Mouse (Mus musculus) urinary bladder, postnatal 4 days (tissue): ENCODE results near the gene Cd83.

Experiments
- DNase-seq, 2 experiments: peaks; one replicate each; pipeline ENCODE4 v3.0.0; 2021 to 2022; ENCODE audit warnings: low spot score in 2 of 2

Gene Cd83

DNA sequence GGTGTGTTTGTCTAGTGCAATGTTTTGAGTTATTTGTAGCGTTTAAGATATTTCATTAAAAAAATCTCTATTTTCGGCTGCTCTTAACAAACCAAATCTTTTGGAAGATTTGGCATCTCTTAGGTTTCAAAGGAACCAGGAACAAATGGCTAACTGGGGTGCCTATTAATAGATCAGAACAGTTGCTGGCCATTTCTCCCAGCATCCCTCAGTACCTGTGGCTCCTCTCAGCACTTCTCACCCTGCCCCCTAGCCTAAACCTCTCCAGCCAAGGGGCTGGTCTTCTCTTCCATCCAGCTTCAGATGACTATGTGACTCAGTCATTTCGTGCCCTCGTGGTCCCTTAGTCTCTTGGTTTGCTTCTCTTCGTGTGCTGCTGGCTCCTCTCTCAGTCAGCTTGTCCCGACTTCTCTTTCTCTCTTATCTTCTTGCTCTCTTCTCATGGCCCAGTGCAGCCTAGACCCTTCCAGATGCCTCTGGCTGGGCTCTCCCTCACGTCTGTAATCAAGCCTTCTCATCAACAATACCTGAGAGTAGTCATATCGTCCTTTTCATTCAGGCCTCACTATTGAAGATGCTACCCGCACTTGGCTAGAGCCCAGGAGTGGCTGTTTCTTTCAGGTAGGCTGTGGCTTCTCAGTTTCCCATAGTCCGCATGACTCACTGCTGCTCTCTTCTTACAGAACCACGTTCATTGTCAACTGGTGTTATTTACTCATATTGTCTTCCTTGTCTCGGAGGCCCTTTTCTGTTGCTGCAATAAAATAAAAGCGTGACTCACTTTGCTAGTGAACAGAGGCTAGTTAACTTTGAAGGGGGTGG, 9.8 kb upstream of the Cd83 start:
- DNase-seq: no peak

DNA sequence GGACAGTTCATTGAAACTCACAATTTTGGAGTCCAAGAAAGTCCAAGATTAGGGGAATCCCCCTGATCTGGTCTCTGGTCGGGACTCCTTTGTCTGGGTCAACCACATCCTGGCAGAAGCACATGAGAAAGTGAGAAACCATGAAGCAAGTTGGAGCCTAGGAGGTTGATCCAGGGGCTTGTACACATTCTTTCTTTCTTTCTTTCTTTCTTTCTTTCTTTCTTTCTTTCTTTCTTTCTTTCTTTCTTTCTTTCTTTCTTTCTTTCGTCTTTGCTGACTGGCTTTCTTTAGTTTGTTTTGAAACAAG, 9.2 kb upstream of the Cd83 start:
- DNase-seq: no peak

- no peak for DNase-seq
These were observed 7.1 kb upstream of the Cd83 start for GRCm38 (mm10) chr13:43777321-43778002.

- no peak for DNase-seq
These were observed 6.4 kb upstream of the Cd83 start for GRCm38 (mm10) chr13:43778021-43778649.

- DNase-seq: no peak
These were observed 5.6 kb upstream of the Cd83 start for GRCm38 (mm10) chr13:43778971-43779370.

GRCm38 (mm10) chr13:43780071-43780470, 4.5 kb upstream of the Cd83 start:
- no peak for DNase-seq

GRCm38 (mm10) chr13:43785712-43786072, 1.1 kb downstream of the Cd83 start:
- DNase-seq: no peak

DNA sequence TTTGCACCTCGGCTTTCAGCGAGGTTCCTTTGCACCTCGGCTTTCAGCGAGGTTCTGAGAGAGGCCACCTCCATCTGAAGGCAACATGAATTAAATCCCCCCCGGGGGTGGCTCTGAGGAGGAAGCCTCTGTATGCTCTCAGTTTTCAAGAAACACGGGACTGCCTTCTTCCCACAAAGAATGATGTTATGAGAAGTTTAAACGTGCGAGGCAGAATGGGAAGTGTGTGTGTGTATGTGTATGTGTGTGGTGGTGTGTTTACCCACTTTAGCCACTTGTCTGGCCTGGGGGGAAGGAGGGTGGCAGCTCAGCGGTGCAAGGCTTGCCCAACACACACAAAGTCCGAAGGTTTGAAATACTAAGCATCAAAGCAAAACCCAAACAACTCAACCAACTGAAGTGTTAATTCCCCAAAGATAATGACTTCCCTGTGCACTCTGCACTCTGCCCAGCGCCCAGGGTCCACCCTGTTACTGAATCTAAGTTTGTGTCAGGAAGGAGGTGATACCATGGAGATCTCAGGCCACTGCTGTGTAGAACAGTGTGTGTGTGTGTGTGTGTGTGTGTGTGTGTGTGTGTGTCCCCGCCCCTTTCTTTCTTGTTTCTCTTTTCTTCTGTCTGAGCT, 1.7 kb downstream of the Cd83 start:
- no peak for DNase-seq

DNA sequence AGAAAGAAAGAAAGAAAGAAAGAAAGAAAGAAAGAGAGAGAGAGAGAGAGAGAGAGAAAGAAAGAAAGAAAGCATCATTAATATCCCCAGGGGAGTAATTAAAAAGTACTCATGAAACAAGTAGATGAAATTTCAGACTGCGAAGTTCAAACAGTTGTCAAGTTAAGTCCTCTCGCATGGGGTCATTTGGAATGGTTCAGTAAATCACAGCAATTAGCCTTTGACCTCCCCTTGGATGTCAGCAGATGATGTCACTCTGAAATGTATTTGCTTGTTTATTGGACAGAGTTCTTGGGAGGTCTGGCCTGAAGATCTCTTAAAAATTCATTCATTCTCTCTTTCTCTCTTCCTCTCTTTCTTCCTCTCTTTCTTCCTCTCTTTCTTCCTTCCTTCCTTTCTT, 2.7 kb downstream of the Cd83 start:
- DNase-seq: no peak

DNA sequence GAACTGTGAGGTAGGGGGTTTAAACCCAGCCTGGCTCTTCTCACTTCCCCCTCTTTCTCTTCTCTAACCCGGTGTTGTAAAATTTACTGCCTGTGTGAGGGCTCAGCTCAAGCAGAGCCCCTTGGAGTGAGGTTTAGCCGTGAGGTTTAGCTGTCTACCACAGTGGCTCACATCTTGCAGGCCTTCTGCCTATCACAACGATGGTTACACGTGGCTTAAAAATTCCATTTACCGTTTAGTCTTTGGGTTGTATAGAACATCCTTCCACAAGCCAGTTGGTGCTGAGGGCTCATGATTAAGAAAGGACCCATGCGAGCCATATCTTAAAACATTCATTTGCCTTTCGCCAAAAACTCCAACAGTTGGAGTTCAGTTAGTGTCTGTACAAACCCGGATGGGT, 3.5 kb downstream of the Cd83 start:
- DNase-seq: no peak

DNA sequence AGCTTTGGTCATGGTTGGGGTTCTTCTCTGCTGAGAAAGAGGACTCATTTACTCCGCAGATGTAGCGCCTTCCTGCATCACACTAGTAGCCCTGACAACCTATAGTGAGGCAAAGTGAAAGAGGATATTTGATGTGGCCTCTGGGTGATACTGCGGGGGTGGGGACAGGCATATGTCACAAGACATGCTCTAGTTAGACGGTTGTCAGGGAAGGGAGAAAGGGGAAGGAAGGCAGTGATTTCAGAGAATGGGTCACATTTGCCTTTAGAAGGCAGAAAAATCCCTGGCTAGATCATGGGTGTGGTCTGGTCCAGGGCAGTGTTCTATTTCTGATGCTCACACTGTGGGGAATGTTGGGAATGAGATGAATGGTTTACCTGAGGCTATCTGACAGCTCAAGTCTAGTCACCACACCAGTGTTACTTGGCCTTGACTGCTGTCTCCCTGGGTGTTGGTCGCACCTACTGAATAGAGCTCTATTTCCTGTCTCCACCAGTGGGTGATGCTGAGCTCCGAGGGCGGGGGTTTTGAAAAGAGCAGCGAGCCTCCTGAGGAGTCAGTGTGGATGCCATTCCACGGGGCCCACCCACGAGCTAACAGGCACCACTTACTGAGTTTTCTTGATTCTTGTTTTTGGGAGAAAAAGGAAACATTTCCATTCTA, 4.5 kb downstream of the Cd83 start:
- no peak for DNase-seq

GRCm38 (mm10) chr13:43790229-43791001, 5.8 kb downstream of the Cd83 start:
- no peak for DNase-seq

- DNase-seq: no peak
These were observed 10.8 kb downstream of the Cd83 start for GRCm38 (mm10) chr13:43795334-43795733.

DNA sequence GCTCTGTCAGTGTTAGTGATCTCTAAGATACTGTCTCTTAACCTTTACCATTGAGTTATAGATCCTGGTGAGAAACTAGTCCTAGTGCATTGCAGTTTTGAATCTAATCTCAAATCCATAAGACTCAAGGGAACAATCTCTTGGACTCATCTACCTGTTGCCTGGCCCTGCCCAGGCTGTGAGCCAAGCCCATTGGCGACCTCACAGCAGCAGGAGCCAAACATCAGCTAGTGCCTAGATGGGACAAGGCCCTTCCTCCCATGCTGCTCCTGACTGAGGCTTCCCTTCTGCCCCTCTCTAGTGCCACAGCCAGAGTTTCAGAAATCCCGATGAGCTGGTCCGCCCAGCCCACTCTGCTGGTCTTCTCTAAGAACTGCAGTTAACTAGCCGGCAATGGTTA, 14.1 kb downstream of the Cd83 start:
- no peak for DNase-seq

GRCm38 (mm10) chr13:43800136-43800535, 15.6 kb downstream of the Cd83 start:
- DNase-seq: no peak

GRCm38 (mm10) chr13:43801961-43802360, 17.4 kb downstream of the Cd83 start:
- DNase-seq: no peak

GRCm38 (mm10) chr13:43802361-43803137, 18.0 kb downstream of the Cd83 start:
- DNase-seq: no peak

DNA sequence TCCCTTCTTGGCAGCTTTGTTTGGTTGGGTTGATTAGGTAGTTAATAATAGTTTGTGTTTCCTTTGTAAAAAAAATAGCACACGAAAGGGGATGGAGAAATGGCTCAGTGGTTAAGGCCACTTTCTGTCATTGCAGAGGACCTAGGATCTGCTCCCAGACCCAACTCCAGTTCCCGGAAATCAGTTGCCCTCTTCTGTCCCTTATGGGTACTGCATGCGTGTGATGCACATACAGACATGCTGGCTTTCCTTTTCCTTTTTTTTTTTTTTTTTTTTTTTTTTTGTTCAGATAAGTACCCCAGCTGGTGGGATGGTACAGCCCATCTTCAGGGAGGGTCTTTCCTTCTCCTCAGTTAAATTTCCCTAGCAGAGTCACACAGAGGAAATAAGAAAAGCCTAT, 20.1 kb downstream of the Cd83 start:
- no peak for DNase-seq

GRCm38 (mm10) chr13:43805159-43805758, 20.7 kb downstream of the Cd83 start:
- DNase-seq: no peak
